ENCODE assay signal across 15 mouse cellular contexts in the genomic region with DNA sequence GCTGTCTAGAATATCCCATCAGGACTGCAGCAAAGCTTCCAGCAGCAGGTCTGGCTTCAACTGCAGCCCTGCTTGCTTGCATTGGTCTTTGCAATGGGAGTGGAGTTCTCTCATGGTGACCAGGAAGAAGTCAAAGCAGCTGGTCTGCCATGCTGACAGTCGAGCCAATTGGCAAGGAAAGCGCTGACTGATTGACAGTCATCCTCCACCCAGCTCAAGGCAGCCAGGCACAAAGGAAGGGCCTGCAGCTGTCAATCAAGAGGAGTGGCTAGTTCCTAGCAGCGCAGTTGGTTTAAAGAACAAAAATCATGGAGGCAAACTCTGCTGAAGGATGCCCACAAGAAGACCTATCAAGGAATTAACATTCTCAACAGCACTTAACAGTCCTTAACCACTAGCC. TPM values are rescaled to one million over a fixed set of nuclear protein-coding genes. Genes with fewer than 3 reads are reported as not detected.
DNase-seq lines count a peak whose midpoint lies in the region; ATAC-seq and TF ChIP-seq lines count a peak whose summit lies in the region.
"Had no signal": no experiment of that assay in that cellular context is flagged by ENCODE, and none has a peak within 500 bp of the region (broad histone marks: within the 10 kb centered on the region; RNA-seq: fewer than 3 reads in every experiment).

No protein-coding gene starts in this region.

- H3K4me2 ChIP-seq in hindbrain, embryonic 13.5 days, result no peak overlapping the region
- H3K4me2 ChIP-seq in midbrain, postnatal 0 days (ENCODE audit: low read depth, low read length, poor library complexity, severe bottlenecking), result no peak overlapping the region
- no peak overlapping the region for H3K4me2 ChIP-seq in intestine, embryonic 15.5 days (replicated peaks)

- H3K36me3 ChIP-seq in hindbrain, embryonic 13.5 days, result no peaks in the 10 kb centered on the region
- H3K36me3 ChIP-seq in midbrain, postnatal 0 days (ENCODE audit: insufficient read depth, low read length), result no peaks in the 10 kb centered on the region
- no peaks in the 10 kb centered on the region for H3K36me3 ChIP-seq in intestine, embryonic 15.5 days

- H3K4me3 ChIP-seq in hindbrain, embryonic 13.5 days, result no peak overlapping the region
- H3K4me3 ChIP-seq in midbrain, postnatal 0 days (ENCODE audit: low read depth, low read length), result no peak overlapping the region
- no peak overlapping the region for H3K4me3 ChIP-seq in intestine, embryonic 15.5 days (replicated peaks)
- H3K4me3 ChIP-seq: layer of hippocampus, adult 2 months had no signal

- no peak; the same call in 1 of the 2 replicates for ATAC-seq in hindbrain, embryonic 13.5 days (ENCODE audit: low FRiP score)
- no peak; the same call in 1 of the 2 replicates for ATAC-seq in midbrain, postnatal 0 days (ENCODE audit: low FRiP score)
- no peak for ATAC-seq in intestine, embryonic 15.5 days
- ATAC-seq: CD4-positive, CD25-positive, alpha-beta regulatory T cell, adult 4 months; Patski had no signal

- no peak overlapping the region for H3K9ac ChIP-seq in hindbrain, embryonic 13.5 days
- H3K9ac ChIP-seq in midbrain, postnatal 0 days (replicated peaks; ENCODE audit: low read length, poor library complexity, severe bottlenecking), result no peak overlapping the region
- H3K9ac ChIP-seq in intestine, embryonic 15.5 days, result no peak overlapping the region

- 41% methylated on average over 3 of the region's 3 CpGs for whole genome bisulfite sequencing in hindbrain, embryonic 13.5 days
- 26% methylated on average over 3 of the region's 3 CpGs for WGBS in midbrain, postnatal 0 days
- 58% methylated on average over 3 of the region's 3 CpGs for WGBS in intestine, embryonic 15.5 days

- intact Hi-C loops in gastrocnemius, postnatal 14 days (cut with DNase I; ENCODE audit: low total_unique reads), result no loop called here
- intact Hi-C loops in heart, postnatal 36 days (cut with DNase I), result no loop called here

- no peak for TF ChIP-seq CTCF in brain, embryonic 14.5 days (IDR thresholded peaks at IDR 0.05; ENCODE audit: borderline replicate concordance, extremely low read depth, insufficient read depth, insufficient read length)
- TF ChIP-seq CTCF in midbrain, postnatal 0 days (IDR thresholded peaks at IDR 0.05), result no peak

- no peaks in the 10 kb centered on the region for H3K9me3 ChIP-seq in hindbrain, embryonic 13.5 days
- H3K9me3 ChIP-seq in midbrain, postnatal 0 days (ENCODE audit: low read length), result no peaks in the 10 kb centered on the region
- H3K9me3 ChIP-seq in intestine, embryonic 15.5 days, result no peaks in the 10 kb centered on the region

- no peak for TF ChIP-seq POLR2A in brain, embryonic 14.5 days (IDR thresholded peaks at IDR 0.05; ENCODE audit: borderline replicate concordance, extremely low read depth, insufficient read depth, insufficient read length, poor library complexity, severe bottlenecking)

- H3K27ac ChIP-seq in hindbrain, embryonic 13.5 days, result peak overlapping the region; percentile 45; the same call in 1 of the 2 replicates
- no peak overlapping the region for H3K27ac ChIP-seq in midbrain, postnatal 0 days (ENCODE audit: low read depth, low read length)
- no peak overlapping the region for H3K27ac ChIP-seq in intestine, embryonic 15.5 days
- H3K27ac ChIP-seq: layer of hippocampus, adult 2 months; macrophage had no signal

- DNase-seq in gastrocnemius, postnatal 14 days, result peak; percentile 47
- DNase-seq in gastrocnemius, adult 8-10 months (ENCODE audit: low spot score in 2 of 2), result no peak
- DNase-seq in brain, embryonic 14.5 days (ENCODE audit: low read depth), result peak; percentile 85
- peak; percentile 81 for DNase-seq in midbrain, postnatal 0 days (ENCODE audit: low spot score)
- DNase-seq in heart, postnatal 36 days, result no peak
- DNase-seq: adrenal gland, postnatal 25 days; cerebellum, adult 9-10 months; gastrocnemius, postnatal 36 days; kidney, adult 18-20 months had no signal

- peaks cover 19% of the 10 kb centered on the region for H3K4me1 ChIP-seq in hindbrain, embryonic 13.5 days (replicated peaks)
- H3K4me1 ChIP-seq in midbrain, postnatal 0 days (ENCODE audit: insufficient read depth, low read length), result 0 out of 2 replicates have a peak, but pooled peaks cover 7% of the 10 kb centered on the region
- no peaks in the 10 kb centered on the region for H3K4me1 ChIP-seq in intestine, embryonic 15.5 days (replicated peaks)

- no peaks in the 10 kb centered on the region for H3K27me3 ChIP-seq in hindbrain, embryonic 13.5 days
- H3K27me3 ChIP-seq in midbrain, postnatal 0 days (ENCODE audit: insufficient read depth, low read length), result no peaks in the 10 kb centered on the region
- H3K27me3 ChIP-seq in intestine, embryonic 15.5 days (replicated peaks), result no peaks in the 10 kb centered on the region
- H3K27me3 ChIP-seq: Patski had no signal

RNA-seq across cellular contexts. Expression of a gene that starts 2.6 kb away (rescaled TPM):
- 1 to 10 TPM; 1.3 to 2.6 TPM for total RNA-seq in gastrocnemius, postnatal 14 days (2021)
- total RNA-seq in gastrocnemius, adult 8-10 months (2022), result under 1 TPM in 2 of 4 experiments, not detected in 2; 0.34 to 0.70 TPM
- polyA plus RNA-seq in brain, embryonic 14.5 days (2012; rRNA removed), result 16.6 and 19.5 TPM in 2 replicates
- 28.8 and 31.5 TPM in 2 replicates for polyA plus RNA-seq in hindbrain, embryonic 13.5 days (2015; fragmentation: Nextera tagmentation; extraction: Ambion mirVana)
- 15.6 and 30.3 TPM in 2 replicates for total RNA-seq in midbrain, postnatal 0 days (2014; rRNA removed)
- polyA plus RNA-seq in midbrain, postnatal 0 days (2015; fragmentation: Nextera tagmentation; extraction: Ambion mirVana), result 73.1 and 74.8 TPM in 2 replicates
- 207 and 233 TPM in 2 replicates for polyA plus RNA-seq in intestine, embryonic 15.5 days (2015; fragmentation: Nextera tagmentation; extraction: Ambion mirVana)
- under 1 TPM; 0.39 to 0.95 TPM for total RNA-seq in heart, postnatal 36 days (2021)
- polyA plus RNA-seq: macrophage had no signal

Comparison
In these comparisons a context has a peak if more than half of its experiments do, and no peak if none do; other contexts are left out.
1. DNase-seq: peak in gastrocnemius, postnatal 14 days (single experiment), brain, embryonic 14.5 days (single experiment) and midbrain, postnatal 0 days (single experiment); none in gastrocnemius, adult 8-10 months (0 of 2) and heart, postnatal 36 days (0 of 2).